Mouse (Mus musculus) kidney, embryonic 16.5 days (tissue): ENCODE measurements around the gene Cib1. TPM values are rescaled to one million over a fixed set of nuclear protein-coding genes. Genes with fewer than 3 reads are reported as not detected.

Experiments used
- ATAC-seq: fragments of 200-750 bp; cut with Nextera tagmentation; 2 replicates; pipeline ENCODE4 v1.8.0; 2017; ENCODE audit warnings: moderate TSS enrichment; ENCODE audit not compliant: low FRiP score, low TSS enrichment
- H3K27ac ChIP-seq: fragments of 300-500 bp; sonication (generic); 2 replicates; pipeline ENCODE4 v1.5.1; 2014; ENCODE audit warnings: low read length
- H3K27me3 ChIP-seq: fragments of 300-500 bp; sonication (generic); 2 replicates; pipeline ENCODE4 v1.6.1; 2014; ENCODE audit warnings: low read length, control low read depth, mixed read lengths; ENCODE audit not compliant: insufficient read depth
- H3K36me3 ChIP-seq: fragments of 300-500 bp; sonication (generic); 2 replicates; pipeline ENCODE4 v1.6.1; 2014; ENCODE audit warnings: low read length, control low read depth, mixed read lengths; ENCODE audit not compliant: insufficient read depth
- H3K4me1 ChIP-seq: fragments of 300-500 bp; sonication (generic); 2 replicates; pipeline ENCODE4 v1.6.1; 2014; ENCODE audit warnings: low read length, control low read depth, mixed read lengths; ENCODE audit not compliant: insufficient read depth
- H3K4me2 ChIP-seq: fragments of 300-500 bp; sonication (generic); replicated peaks from 2 replicates; pipeline ENCODE4 v1.6.1; 2014; ENCODE audit warnings: low read depth, low read length
- H3K4me3 ChIP-seq: fragments of 300-500 bp; sonication (generic); 2 replicates; pipeline ENCODE4 v1.5.1; 2014; ENCODE audit warnings: mild to moderate bottlenecking, low read length
- H3K9ac ChIP-seq: fragments of 300-500 bp; sonication (generic); replicated peaks from 2 replicates; pipeline ENCODE4 v1.6.1; 2014; ENCODE audit warnings: low read length
- H3K9me3 ChIP-seq: fragments of 300-500 bp; sonication (generic); 2 replicates; pipeline ENCODE4 v1.6.1; 2016; ENCODE audit warnings: low read length, control low read depth
- WGBS: fragments of 180-500 bp; shearing (Covaris S2); extraction: QIAGEN DNeasy Blood & Tissue Kit; methylation state at CpG from one replicate; pipeline ENCODE4 v1.1.7; 2014; 5-methylcytosine and 5-hydroxymethylcytosine counted together
- polyA plus RNA-seq: library from polyadenylated mRNA; unstranded; fragments of >200 nt; fragmentation: Nextera tagmentation; extraction: Ambion mirVana; gene quantifications from 2 replicates; pipeline ENCODE4 v1.2.1, GENCODE M21; 2015

Gene Cib1
- polyA plus RNA-seq, 1 experiment from 2014 or later, result 144 TPM

DNA sequence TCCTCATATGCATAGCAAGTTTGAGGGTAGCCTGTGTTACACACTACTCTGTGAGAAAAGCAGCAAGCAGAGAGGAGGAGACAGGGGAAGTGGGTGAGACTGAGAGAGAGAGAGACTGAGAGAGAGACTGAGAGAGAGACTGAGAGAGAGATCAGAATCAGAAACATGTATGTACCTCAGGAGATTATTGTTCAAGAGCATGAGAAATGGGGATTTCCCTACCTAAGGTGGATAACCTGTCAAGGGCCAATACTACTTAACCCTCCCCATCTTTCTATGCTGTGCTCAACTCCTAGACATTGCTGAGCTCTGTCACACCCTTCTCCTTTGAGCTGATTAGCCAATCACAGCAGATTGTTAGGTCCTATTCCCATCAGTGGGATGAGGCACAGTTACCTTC lies 50.5 kb downstream of the Cib1 start:
- Histone ChIP-seq H3K27me3 (no peaks in the 10 kb centered on the region), H3K9ac (no peak overlapping the region), H3K4me1 (peaks cover 17% of the 10 kb centered on the region), H3K27ac (no peak overlapping the region), H3K4me2 (no peak overlapping the region), H3K36me3 (no peaks in the 10 kb centered on the region), H3K4me3 (no peak overlapping the region), H3K9me3 (no peaks in the 10 kb centered on the region)
- ATAC-seq, result no peak

DNA sequence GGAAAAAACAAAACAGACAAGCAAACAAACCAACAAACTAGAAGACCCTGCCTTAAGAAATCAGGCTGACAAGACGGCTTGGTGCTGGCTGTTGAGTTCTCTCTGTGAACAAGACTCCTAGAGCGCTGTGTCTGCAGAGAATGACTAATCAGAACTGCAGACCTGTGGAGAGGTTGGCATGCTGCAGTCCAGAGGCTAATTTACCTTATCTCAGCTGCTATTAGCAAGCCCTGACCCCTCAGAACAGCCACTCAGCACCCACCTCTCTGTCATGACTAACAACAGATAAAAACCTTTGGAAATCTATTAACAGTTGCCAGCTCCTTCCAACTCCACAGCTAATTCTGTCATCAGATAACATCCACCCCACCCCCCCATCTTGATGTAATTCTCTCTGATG lies 51.5 kb downstream of the Cib1 start:
- WGBS, result 76% methylated on average over 2 of the region's 2 CpGs
- H3K9me3 ChIP-seq, result no peaks in the 10 kb centered on the region
- no peak overlapping the region for H3K27ac ChIP-seq
- H3K36me3 ChIP-seq, result no peaks in the 10 kb centered on the region
- no peak for ATAC-seq
- peaks cover 12% of the 10 kb centered on the region; the same call in 1 of the 2 replicates for H3K4me1 ChIP-seq
- H3K4me3 ChIP-seq, result no peak overlapping the region
- no peak overlapping the region for H3K4me2 ChIP-seq
- H3K27me3 ChIP-seq, result no peaks in the 10 kb centered on the region
- H3K9ac ChIP-seq, result no peak overlapping the region

DNA sequence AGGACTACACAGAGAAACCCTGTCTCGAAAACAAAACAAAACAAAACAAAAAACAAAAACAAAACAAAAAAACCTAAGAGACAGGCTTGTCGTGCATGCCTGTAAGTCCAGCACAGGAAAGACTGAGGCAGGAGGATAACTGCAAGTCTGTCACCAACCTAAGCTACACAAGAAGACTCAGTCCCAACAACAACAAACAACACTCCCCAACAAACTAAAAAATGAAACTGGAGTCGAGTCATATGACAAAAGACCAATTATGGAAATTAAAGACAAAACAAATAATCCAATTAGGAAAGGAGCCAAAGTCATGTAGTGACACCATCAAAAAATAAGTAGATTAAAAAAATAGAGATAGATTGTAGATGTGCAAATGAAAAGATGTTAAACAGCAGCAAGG lies 52.4 kb downstream of the Cib1 start:
- Histone ChIP-seq H3K9ac (no peak overlapping the region), H3K9me3 (no peaks in the 10 kb centered on the region), H3K36me3 (no peaks in the 10 kb centered on the region), H3K4me1 (peaks cover 6% of the 10 kb centered on the region; the same call in 1 of the 2 replicates), H3K4me2 (no peak overlapping the region), H3K4me3 (no peak overlapping the region), H3K27me3 (no peaks in the 10 kb centered on the region), H3K27ac (no peak overlapping the region)
- ATAC-seq, result no peak
- WGBS, result 72% methylated on average over 3 of the region's 3 CpGs

DNA sequence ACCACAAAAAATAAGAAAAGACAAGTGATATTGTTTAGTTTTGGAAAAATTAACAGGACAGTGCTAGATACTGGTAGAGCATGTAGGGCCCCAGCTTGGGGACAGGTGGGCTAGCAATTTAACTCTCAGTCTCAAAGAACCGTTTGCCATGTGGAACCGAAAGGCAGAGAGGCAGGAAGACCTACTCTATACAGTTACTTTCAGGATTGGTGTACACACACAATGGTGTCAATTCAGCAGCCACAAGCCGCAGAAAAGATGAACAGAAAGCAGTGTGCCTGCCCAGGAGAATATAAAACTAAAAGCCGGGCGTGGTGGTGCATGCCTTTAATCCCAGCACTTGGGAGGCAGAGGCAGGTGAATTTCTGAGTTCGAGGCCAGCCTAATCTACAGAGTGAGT lies 52.8 kb downstream of the Cib1 start:
- Histone ChIP-seq H3K9me3 (no peaks in the 10 kb centered on the region), H3K4me1 (peaks cover 2% of the 10 kb centered on the region; the same call in 1 of the 2 replicates), H3K9ac (no peak overlapping the region), H3K36me3 (no peaks in the 10 kb centered on the region), H3K4me2 (no peak overlapping the region), H3K4me3 (no peak overlapping the region), H3K27ac (no peak overlapping the region), H3K27me3 (no peaks in the 10 kb centered on the region)
- 85% methylated on average over 6 of the region's 6 CpGs for WGBS
- ATAC-seq, result no peak

DNA sequence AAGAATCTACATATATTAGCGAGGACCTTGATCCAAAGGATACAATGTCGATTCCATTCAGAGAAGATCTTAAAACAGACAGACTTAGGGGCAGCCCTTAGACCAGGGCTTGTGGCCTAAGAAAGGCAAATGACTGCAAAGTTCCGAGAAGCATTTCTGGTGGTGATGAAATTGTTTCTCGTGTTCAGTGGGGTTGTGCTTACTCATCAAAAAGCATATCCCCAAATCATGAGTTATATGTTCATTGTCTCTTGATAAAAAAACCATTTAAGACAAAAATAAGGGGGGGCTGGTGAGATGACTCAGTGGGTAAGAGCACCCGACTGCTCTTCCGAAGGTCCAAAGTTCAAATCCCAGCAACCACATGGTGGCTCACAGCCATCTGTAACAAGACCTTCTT lies 53.3 kb downstream of the Cib1 start:
- Histone ChIP-seq H3K4me2 (no peak overlapping the region), H3K27ac (no peak overlapping the region), H3K4me3 (no peak overlapping the region), H3K4me1 (no peaks in the 10 kb centered on the region), H3K36me3 (no peaks in the 10 kb centered on the region), H3K27me3 (no peaks in the 10 kb centered on the region), H3K9ac (no peak overlapping the region), H3K9me3 (no peaks in the 10 kb centered on the region)
- 93% methylated on average over 6 of the region's 6 CpGs for WGBS
- no peak for ATAC-seq

DNA sequence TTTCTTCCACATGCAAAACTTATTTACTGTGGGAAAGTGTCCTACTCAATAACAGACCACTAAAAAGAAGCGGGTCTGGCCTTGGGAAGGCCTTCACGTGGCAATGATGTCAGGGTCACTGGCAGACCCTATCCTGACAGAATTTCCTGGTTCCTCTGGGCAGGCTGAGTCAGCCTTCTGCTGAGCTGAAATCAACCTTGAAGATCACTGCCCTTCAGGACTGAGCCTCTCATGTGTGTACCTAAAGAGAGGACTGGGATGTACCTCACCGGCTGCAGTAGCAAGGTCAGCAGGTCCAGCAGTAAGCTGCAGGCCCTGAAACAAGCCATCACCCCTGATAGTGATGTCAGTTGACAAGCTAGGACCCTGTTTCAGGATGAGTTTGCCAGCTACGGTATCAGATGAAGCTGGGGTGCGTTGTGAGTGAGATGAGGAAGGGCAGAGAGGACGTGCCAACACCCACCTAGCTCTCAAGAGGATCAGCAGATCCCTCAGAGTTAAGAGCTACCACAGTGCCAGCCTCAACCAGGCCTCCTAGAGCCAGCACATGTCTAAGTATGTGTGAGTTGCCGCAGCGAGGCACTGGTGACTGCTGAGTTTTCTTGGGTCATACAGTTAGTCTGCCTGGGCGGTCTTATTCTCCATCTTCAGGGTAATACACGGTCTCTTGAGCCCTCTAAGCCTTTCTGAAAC lies 54.4 kb downstream of the Cib1 start:
- H3K9ac ChIP-seq, result no peak overlapping the region
- no peaks in the 10 kb centered on the region for H3K27me3 ChIP-seq
- H3K4me3 ChIP-seq, result no peak overlapping the region
- no peak for ATAC-seq
- H3K4me2 ChIP-seq, result no peak overlapping the region
- no peaks in the 10 kb centered on the region for H3K36me3 ChIP-seq
- 89% methylated on average over 10 of the region's 10 CpGs for WGBS
- no peaks in the 10 kb centered on the region for H3K9me3 ChIP-seq
- no peaks in the 10 kb centered on the region for H3K4me1 ChIP-seq
- H3K27ac ChIP-seq, result no peak overlapping the region

DNA sequence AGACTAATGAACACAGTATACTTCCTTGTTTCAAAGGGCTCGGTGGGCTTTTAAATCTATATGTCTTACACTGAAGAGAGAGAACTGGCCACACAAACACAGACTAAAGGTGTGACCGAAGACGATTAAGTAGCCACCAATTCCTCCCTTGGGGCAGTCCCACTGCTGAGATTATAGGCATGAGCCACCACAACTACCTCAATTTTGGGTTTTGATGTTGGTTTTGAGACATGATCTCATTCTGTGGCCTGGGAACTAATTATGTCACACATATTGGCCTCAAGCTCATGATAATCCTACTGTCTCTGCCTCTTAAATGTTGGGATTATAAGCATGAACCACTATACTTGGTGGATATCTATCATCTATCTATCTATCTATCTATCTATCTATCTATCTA lies 55.2 kb downstream of the Cib1 start:
- Histone ChIP-seq H3K4me1 (peaks cover 1% of the 10 kb centered on the region; the same call in 1 of the 2 replicates), H3K36me3 (no peaks in the 10 kb centered on the region), H3K4me2 (no peak overlapping the region), H3K27me3 (no peaks in the 10 kb centered on the region), H3K4me3 (no peak overlapping the region), H3K27ac (no peak overlapping the region), H3K9ac (no peak overlapping the region), H3K9me3 (no peaks in the 10 kb centered on the region)
- ATAC-seq, result no peak
- 92% methylated on average over 3 of the region's 3 CpGs for WGBS

Other genes with a start within 250 kb of the Cib1 start
- 22.6 and 24.7 TPM in 2 replicates for gene Zfp710, start 208.0 kb downstream of the Cib1 start, polyA plus RNA-seq
- 782 and 850 TPM in 2 replicates for gene Idh2, start 117.4 kb downstream of the Cib1 start, polyA plus RNA-seq
- 17.7 and 23.7 TPM in 2 replicates for gene Sema4b, start 46.0 kb downstream of the Cib1 start, polyA plus RNA-seq
- gene Gdpgp1, start 52 bp upstream of the Cib1 start, polyA plus RNA-seq, result 3.5 and 4.0 TPM in 2 replicates
- gene Ttll13, start 13.6 kb upstream of the Cib1 start, polyA plus RNA-seq, result 0.87 and 1.4 TPM in 2 replicates
- gene Ngrn, start 28.4 kb upstream of the Cib1 start, polyA plus RNA-seq, result 51.7 and 51.9 TPM in 2 replicates
- 11.4 and 17.0 TPM in 2 replicates for gene Vps33b, start 36.8 kb upstream of the Cib1 start, polyA plus RNA-seq
- 146 and 151 TPM in 2 replicates for gene Prc1, start 61.6 kb upstream of the Cib1 start, polyA plus RNA-seq
- gene Rccd1, start 91.6 kb upstream of the Cib1 start, polyA plus RNA-seq, result 7.8 and 11.6 TPM in 2 replicates
- 46.5 and 48.2 TPM in 2 replicates for gene Unc45a, start 108.2 kb upstream of the Cib1 start, polyA plus RNA-seq
- 22.6 and 23.8 TPM in 2 replicates for gene Hddc3, start 110.3 kb upstream of the Cib1 start, polyA plus RNA-seq
- gene Man2a2, start 138.6 kb upstream of the Cib1 start, polyA plus RNA-seq, result 16.6 and 19.1 TPM in 2 replicates
- gene Fes, start 155.1 kb upstream of the Cib1 start, polyA plus RNA-seq, result 16.8 and 18.3 TPM in 2 replicates
- 13.4 and 13.7 TPM in 2 replicates for gene Furin, start 172.6 kb upstream of the Cib1 start, polyA plus RNA-seq